Comparison of ENCODE assay signal across 11 mouse cellular contexts in the genomic region with DNA sequence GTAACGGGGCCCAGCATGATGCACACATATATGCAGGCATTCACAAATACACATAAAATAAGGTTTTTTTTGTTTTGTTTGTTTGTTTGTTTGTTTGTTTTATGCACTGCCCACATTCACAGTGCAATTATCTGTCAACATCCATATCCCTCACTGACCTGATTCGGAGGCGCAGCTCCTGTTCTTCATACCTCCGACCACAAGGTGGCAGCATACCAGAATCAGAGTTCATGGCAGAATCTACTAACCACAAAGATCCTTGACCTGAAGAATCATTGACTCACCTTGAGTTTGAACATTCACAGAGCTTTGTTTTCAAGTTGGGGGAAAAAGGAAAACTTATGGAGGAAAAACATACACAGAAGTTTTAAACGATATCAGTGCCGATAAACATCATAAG.
DNase-seq lines count a peak whose midpoint lies in the region; ATAC-seq and TF ChIP-seq lines count a peak whose summit lies in the region.
"Had no signal": no experiment of that assay in that cellular context is flagged by ENCODE, and none has a peak within 500 bp of the region (broad histone marks: within the 10 kb centered on the region; RNA-seq: fewer than 3 reads in every experiment).

No protein-coding gene starts in this region.

- H3K27me3 ChIP-seq in midbrain, postnatal 0 days (ENCODE audit: insufficient read depth, low read length), result no peaks in the 10 kb centered on the region
- H3K27me3 ChIP-seq in midbrain, embryonic 14.5 days (ENCODE audit: control insufficient read depth, insufficient read depth, low read length), result no peaks in the 10 kb centered on the region
- no peaks in the 10 kb centered on the region for H3K27me3 ChIP-seq in stomach, postnatal 0 days (ENCODE audit: control insufficient read depth, insufficient read depth, low read length)
- H3K27me3 ChIP-seq: hindbrain, embryonic 15.5 days had no signal

- no peak for TF ChIP-seq POLR2A in bone marrow macrophage, adult 2 months (IDR thresholded peaks at IDR 0.05; ENCODE audit: borderline replicate concordance, low read depth, low read length)

- no peak overlapping the region for H3K27ac ChIP-seq in gastrocnemius, adult 2 months
- no peak overlapping the region for H3K27ac ChIP-seq in midbrain, postnatal 0 days (ENCODE audit: low read depth, low read length)
- H3K27ac ChIP-seq in midbrain, embryonic 14.5 days (replicated peaks; ENCODE audit: low read depth, low read length), result no peak overlapping the region
- H3K27ac ChIP-seq in bone marrow macrophage, adult 2 months (ENCODE audit: insufficient read depth, low read depth, low read length), result no peak overlapping the region
- H3K27ac ChIP-seq in stomach, postnatal 0 days (replicated peaks), result no peak overlapping the region
- H3K27ac ChIP-seq: hindbrain, embryonic 15.5 days had no signal

- ATAC-seq in midbrain, postnatal 0 days (ENCODE audit: low FRiP score), result no peak
- no peak for ATAC-seq in midbrain, embryonic 14.5 days (ENCODE audit: low FRiP score, low TSS enrichment)
- no peak for ATAC-seq in stomach, postnatal 0 days (ENCODE audit: low FRiP score, low TSS enrichment)

- no peaks in the 10 kb centered on the region for H3K4me1 ChIP-seq in midbrain, postnatal 0 days (ENCODE audit: insufficient read depth, low read length)
- peaks cover 8% of the 10 kb centered on the region; the same call in 1 of the 2 replicates for H3K4me1 ChIP-seq in midbrain, embryonic 14.5 days (ENCODE audit: control insufficient read depth, insufficient read depth, low read length)
- H3K4me1 ChIP-seq in bone marrow macrophage, adult 2 months (ENCODE audit: control insufficient read depth, insufficient read depth, low read length), result no peaks in the 10 kb centered on the region
- H3K4me1 ChIP-seq in stomach, postnatal 0 days (replicated peaks; ENCODE audit: control insufficient read depth, insufficient read depth), result no peaks in the 10 kb centered on the region

- no peak overlapping the region for H3K4me3 ChIP-seq in gastrocnemius, adult 2 months
- H3K4me3 ChIP-seq in midbrain, postnatal 0 days (ENCODE audit: low read depth, low read length), result no peak overlapping the region
- H3K4me3 ChIP-seq in midbrain, embryonic 14.5 days (replicated peaks; ENCODE audit: low read depth, low read length), result no peak overlapping the region
- H3K4me3 ChIP-seq in bone marrow macrophage, adult 2 months (ENCODE audit: insufficient read depth, low read length), result no peak overlapping the region
- no peak overlapping the region for H3K4me3 ChIP-seq in stomach, postnatal 0 days (ENCODE audit: low read depth, low read length)
- H3K4me3 ChIP-seq: hindbrain, embryonic 15.5 days had no signal

- no peaks in the 10 kb centered on the region for H3K36me3 ChIP-seq in midbrain, postnatal 0 days (ENCODE audit: insufficient read depth, low read length)
- H3K36me3 ChIP-seq in midbrain, embryonic 14.5 days (ENCODE audit: control insufficient read depth, insufficient read depth, low read length), result no peaks in the 10 kb centered on the region
- no peaks in the 10 kb centered on the region for H3K36me3 ChIP-seq in stomach, postnatal 0 days (ENCODE audit: control insufficient read depth, insufficient read depth, low read length)
- H3K36me3 ChIP-seq: hindbrain, embryonic 15.5 days had no signal

- WGBS in midbrain, postnatal 0 days, result 98% methylated on average over 6 of the region's 6 CpGs
- WGBS in midbrain, embryonic 14.5 days, result 97% methylated on average over 6 of the region's 6 CpGs
- 98% methylated on average over 6 of the region's 6 CpGs for WGBS in stomach, postnatal 0 days

- no peaks in the 10 kb centered on the region for H3K9me3 ChIP-seq in midbrain, postnatal 0 days (ENCODE audit: low read length)
- H3K9me3 ChIP-seq in midbrain, embryonic 14.5 days (ENCODE audit: control insufficient read depth, low read length), result 0 out of 2 replicates have a peak, but pooled peaks cover 3% of the 10 kb centered on the region
- no peaks in the 10 kb centered on the region for H3K9me3 ChIP-seq in stomach, postnatal 0 days (ENCODE audit: control insufficient read depth, low read length)
- H3K9me3 ChIP-seq: hindbrain, embryonic 15.5 days had no signal

- DNase-seq in gastrocnemius, adult 2 months, result no peak
- no peak for DNase-seq in gastrocnemius, postnatal 25 days
- no peak for DNase-seq in midbrain, postnatal 0 days (ENCODE audit: low spot score)
- DNase-seq in midbrain, embryonic 14.5 days, result no peak
- DNase-seq in stomach, postnatal 0 days (ENCODE audit: low spot score), result no peak
- no peak for DNase-seq in left cerebral cortex, postnatal 36 days (ENCODE audit: low spot score in 2 of 2)
- no peak for DNase-seq in adrenal gland, postnatal 4 days (ENCODE audit: low spot score in 2 of 2)
- DNase-seq: cerebellum, adult 11 months; gastrocnemius, postnatal 10 days had no signal

- TF ChIP-seq CTCF in gastrocnemius, adult 2 months (IDR thresholded peaks at IDR 0.05), result peak; percentile 48
- TF ChIP-seq CTCF in midbrain, postnatal 0 days (IDR thresholded peaks at IDR 0.05), result peak; percentile 61
- TF ChIP-seq CTCF in bone marrow macrophage, adult 2 months (IDR thresholded peaks at IDR 0.05; ENCODE audit: low read depth, low read length), result 0 out of 2 replicates have a peak, but pooled peaks have one; percentile 14
- peak; percentile 60 for TF ChIP-seq CTCF in stomach, postnatal 0 days (IDR thresholded peaks at IDR 0.05; ENCODE audit: low read depth)

- intact Hi-C loops in gastrocnemius, adult 2 months (cut with DNase I), result no loop called here
- intact Hi-C loops in left cerebral cortex, postnatal 36 days (cut with DNase I), result no loop called here

- H3K9ac ChIP-seq in midbrain, postnatal 0 days (replicated peaks; ENCODE audit: low read length, poor library complexity, severe bottlenecking), result no peak overlapping the region
- no peak overlapping the region for H3K9ac ChIP-seq in midbrain, embryonic 14.5 days (replicated peaks; ENCODE audit: low read length)
- no peak overlapping the region for H3K9ac ChIP-seq in stomach, postnatal 0 days (ENCODE audit: low read length)
- H3K9ac ChIP-seq: hindbrain, embryonic 15.5 days had no signal

- TF ChIP-seq EP300 in stomach, postnatal 0 days (optimal IDR thresholded peaks at IDR 0.05), result no peak

- H3K4me2 ChIP-seq in midbrain, postnatal 0 days (ENCODE audit: low read depth, low read length, poor library complexity, severe bottlenecking), result no peak overlapping the region
- no peak overlapping the region for H3K4me2 ChIP-seq in midbrain, embryonic 14.5 days (ENCODE audit: low read length)
- no peak overlapping the region for H3K4me2 ChIP-seq in stomach, postnatal 0 days (replicated peaks; ENCODE audit: low read depth)
- H3K4me2 ChIP-seq: hindbrain, embryonic 15.5 days had no signal
